Mouse (Mus musculus) thymus, adult 18-20 months (tissue): ENCODE measurements around the gene Slc39a11.
A peak's percentile ranks its signal among the peaks of the same experiment; 100 is the strongest.
"Not testable (repeated sequence)": the region's sequence is repeated elsewhere in the genome, so short reads cannot be mapped to it uniquely, and the experiment has no call there.

Experiments used
- DNase-seq, 2 experiments: peaks; one replicate each; pipeline ENCODE4 v3.0.0; 2022; ENCODE audit warnings: mixed read lengths in 2 of 2

Slc39a11 gene

GRCm38 (mm10) chr11:113666648-113667047 is 16.8 kb upstream of the Slc39a11 start:
- DNase-seq: peak; percentile 24 to 40

GRCm38 (mm10) chr11:113666205-113666604 is 16.3 kb upstream of the Slc39a11 start:
- DNase-seq: no peak

GRCm38 (mm10) chr11:113664279-113664678 is 14.4 kb upstream of the Slc39a11 start:
- no peak for DNase-seq

- DNase-seq: no peak
Measured at GRCm38 (mm10) chr11:113661835-113662351, 12.0 kb upstream of the Slc39a11 start.

- DNase-seq: no peak
Measured at GRCm38 (mm10) chr11:113660940-113661339, 11.1 kb upstream of the Slc39a11 start.

GRCm38 (mm10) chr11:113660213-113660612 is 10.3 kb upstream of the Slc39a11 start:
- not testable (repeated sequence) for DNase-seq

GRCm38 (mm10) chr11:113658763-113659162 is 8.9 kb upstream of the Slc39a11 start:
- no peak for DNase-seq

GRCm38 (mm10) chr11:113658319-113658718 is 8.4 kb upstream of the Slc39a11 start:
- DNase-seq: no peak

GRCm38 (mm10) chr11:113657221-113657620 is 7.3 kb upstream of the Slc39a11 start:
- DNase-seq: no peak

GRCm38 (mm10) chr11:113656511-113656932 is 6.6 kb upstream of the Slc39a11 start:
- DNase-seq: no peak

GRCm38 (mm10) chr11:113654561-113655270 is 4.8 kb upstream of the Slc39a11 start:
- no peak for DNase-seq

GRCm38 (mm10) chr11:113654105-113654504 is 4.2 kb upstream of the Slc39a11 start:
- no peak for DNase-seq

- no peak for DNase-seq
Measured at GRCm38 (mm10) chr11:113652516-113652915, 2.6 kb upstream of the Slc39a11 start.

GRCm38 (mm10) chr11:113651907-113652273 is 2.0 kb upstream of the Slc39a11 start:
- DNase-seq: peak; percentile 18 to 23

- no peak for DNase-seq
Measured at GRCm38 (mm10) chr11:113651206-113651906, 1.5 kb upstream of the Slc39a11 start.

GRCm38 (mm10) chr11:113648690-113649352 is 1.1 kb downstream of the Slc39a11 start, which contains the start of gene Cog1:
Cog1 (plus strand) TSS chr11:113649169.
- DNase-seq: no peak

GRCm38 (mm10) chr11:113648152-113648551 is 1.7 kb downstream of the Slc39a11 start:
- DNase-seq: peak; percentile 60 to 67

- DNase-seq: no peak
Measured at GRCm38 (mm10) chr11:113645181-113645580, 4.7 kb downstream of the Slc39a11 start.

- no peak for DNase-seq
Measured at GRCm38 (mm10) chr11:113638680-113639079, 11.2 kb downstream of the Slc39a11 start.

- no peak for DNase-seq
Measured at GRCm38 (mm10) chr11:113634699-113635121, 15.2 kb downstream of the Slc39a11 start.

GRCm38 (mm10) chr11:113633398-113633797 is 16.5 kb downstream of the Slc39a11 start:
- DNase-seq: no peak

- DNase-seq: no peak
Measured at GRCm38 (mm10) chr11:113632303-113632702, 17.6 kb downstream of the Slc39a11 start.

GRCm38 (mm10) chr11:113631862-113632261 is 18.0 kb downstream of the Slc39a11 start:
- no peak for DNase-seq
